In genomic region chr2:71941005-71941720, GRCm38 (mm10) we compare ENCODE assay signal across 11 mouse cellular contexts. TPM values are rescaled to one million over a fixed set of nuclear protein-coding genes. Genes with fewer than 3 reads are reported as not detected.
DNase-seq lines count a peak whose midpoint lies in the region.
"Had no signal": no experiment of that assay in that cellular context is flagged by ENCODE, and none has a peak within 500 bp of the region (broad histone marks: within the 10 kb centered on the region; RNA-seq: fewer than 3 reads in every experiment).

No protein-coding gene starts in this region.

- intact Hi-C loops in heart, postnatal 10 days (cut with DNase I), result no loop called here

- DNase-seq in spleen, adult 18-20 months, result peak; percentile 9 to 11
- DNase-seq in spleen, postnatal 14 days (ENCODE audit: low spot score in 2 of 2), result no peak
- peak; percentile 73 to 76 for DNase-seq in CD8-positive naive resting alpha-beta T cell, adult 2 months (ENCODE audit: low read depth in 2 of 2, low spot score in 2 of 2)
- DNase-seq in naive thymus-derived CD4-positive, alpha-beta T cell, adult 2 months (ENCODE audit: low read depth), result peak; percentile 97
- DNase-seq in thymus, postnatal 36 days, result peak; percentile 11 to 20
- no peak for DNase-seq in heart, postnatal 4 days
- DNase-seq in heart, postnatal 10 days, result no peak
- DNase-seq: adrenal gland, postnatal 36 days; cerebellum, adult 8-10 months; gastrocnemius, adult 2 months; lung, postnatal 4 days had no signal

RNA-seq across cellular contexts. Expression of gene Rapgef4, which starts 39.9 kb away (rescaled TPM):
- total RNA-seq in heart, postnatal 4 days (2021), result 10 to 100 TPM; 11.1 to 13.6 TPM
- total RNA-seq in heart, postnatal 10 days (2021), result 10 to 100 TPM; 14.1 to 15.0 TPM

Comparison
In these comparisons a context has a peak if more than half of its experiments do, and no peak if none do; other contexts are left out.
1. DNase-seq: peak in spleen, adult 18-20 months (2 of 2), CD8-positive naive resting alpha-beta T cell, adult 2 months (2 of 2), naive thymus-derived CD4-positive, alpha-beta T cell, adult 2 months (single experiment) and thymus, postnatal 36 days (2 of 2); none in spleen, postnatal 14 days (0 of 2), heart, postnatal 4 days (single experiment) and heart, postnatal 10 days (0 of 2).